Comparison of ENCODE assay signal across 8 mouse cellular contexts in genomic region chr10:68277671-68278151, GRCm38 (mm10). TPM values are rescaled to one million over a fixed set of nuclear protein-coding genes. Genes with fewer than 3 reads are reported as not detected.
DNase-seq lines count a peak whose midpoint lies in the region; ATAC-seq and TF ChIP-seq lines count a peak whose summit lies in the region.

No protein-coding gene starts in this region.

- no peaks in the 10 kb centered on the region for H3K79me2 ChIP-seq in heart, adult 2 months (replicated peaks; ENCODE audit: control insufficient read depth, insufficient read depth, low read length)

- no peak for TF ChIP-seq POLR2A in heart, adult 2 months (IDR thresholded peaks at IDR 0.05; ENCODE audit: insufficient read depth, low read depth, low read length)

- no peak for TF ChIP-seq CTCF in heart, adult 2 months (IDR thresholded peaks at IDR 0.05)

- H3K9me3 ChIP-seq in liver, embryonic 15.5 days (replicated peaks): no peaks in the 10 kb centered on the region

- no peak for TF ChIP-seq EP300 in heart, adult 2 months (IDR thresholded peaks at IDR 0.05; ENCODE audit: insufficient read depth, low read depth, low read length)

- peak overlapping the region; percentile 77 for H3K27ac ChIP-seq in heart, adult 2 months
- peak overlapping the region; percentile 67 for H3K27ac ChIP-seq in liver, embryonic 15.5 days (replicated peaks)

- H3K4me3 ChIP-seq in heart, adult 2 months: peak overlapping the region; percentile 64
- H3K4me3 ChIP-seq in liver, embryonic 15.5 days (replicated peaks): peak overlapping the region; percentile 60

- WGBS in heart, adult 2 months: 0% methylated on average over 15 of the region's 15 CpGs
- 0% methylated on average over 15 of the region's 15 CpGs for WGBS in liver, embryonic 15.5 days (ENCODE audit: insufficient replicate concordance)

- no peaks in the 10 kb centered on the region for H3K4me1 ChIP-seq in heart, adult 2 months (ENCODE audit: control insufficient read depth, insufficient read depth, low read length)
- H3K4me1 ChIP-seq in liver, embryonic 15.5 days (replicated peaks): peaks cover 22% of the 10 kb centered on the region; the same call in 1 of the 2 replicates

- peak; percentile 11 to 38 for DNase-seq in urinary bladder, adult 18-20 months (ENCODE audit: low spot score in 2 of 2)
- no peak for DNase-seq in urinary bladder, adult 2 months (ENCODE audit: low spot score)
- peak; percentile 70 to 71 for DNase-seq in heart, adult 2 months
- peak; percentile 58 for DNase-seq in kidney, adult 11 months
- DNase-seq in natural killer cell, adult 2 months (ENCODE audit: low spot score in 2 of 2): peak; percentile 55 to 56
- DNase-seq in thymus, postnatal 10 days (ENCODE audit: low spot score in 2 of 2): peak; percentile 17 to 29

- H3K9ac ChIP-seq in heart, adult 2 months (ENCODE audit: low read depth, low read length): peak overlapping the region; percentile 91
- peak overlapping the region; percentile 30; the same call in 1 of the 2 replicates for H3K9ac ChIP-seq in liver, embryonic 15.5 days

- peak overlapping the region; percentile 72 for H3K4me2 ChIP-seq in liver, embryonic 15.5 days

- H3K27me3 ChIP-seq in heart, adult 2 months (ENCODE audit: control insufficient read depth, insufficient read depth, low read length): no peaks in the 10 kb centered on the region
- H3K27me3 ChIP-seq in liver, embryonic 15.5 days: peaks cover 68% of the 10 kb centered on the region

- peak; percentile 36 for ATAC-seq in common myeloid progenitor, adult 5-6 weeks (replicated peaks; ENCODE audit: low read depth, poor library complexity, severe bottlenecking)
- ATAC-seq in liver, embryonic 15.5 days (ENCODE audit: insufficient read depth): no peak

- intact Hi-C loops in heart, adult 2 months (cut with DNase I): loop anchor here (2.0 to 5.0 kb wide), 3 partner anchors 75 to 110 kb away; no protein-coding TSS in a partner anchor

- no peaks in the 10 kb centered on the region for H3K36me3 ChIP-seq in heart, adult 2 months (ENCODE audit: control insufficient read depth, insufficient read depth, low read length)
- no peaks in the 10 kb centered on the region for H3K36me3 ChIP-seq in liver, embryonic 15.5 days (replicated peaks)

RNA-seq across cellular contexts. Expression of gene Arid5b, which starts 0.8 kb away (rescaled TPM):
- 15.8 and 19.7 TPM in 2 replicates for polyA plus RNA-seq in urinary bladder, adult 2 months (2012; rRNA removed)
- 6.8 and 7.0 TPM in 2 replicates for total RNA-seq in common myeloid progenitor, adult 5-6 weeks (2017)
- 10 to 100 TPM; 21.1 to 22.5 TPM for total RNA-seq in heart, adult 2 months (2021)
- 6.3 and 8.8 TPM in 2 replicates for polyA plus RNA-seq in heart, adult 2 months (2012; rRNA removed)
- 5.8 and 7.3 TPM in 2 replicates for polyA plus RNA-seq in liver, embryonic 15.5 days (2015; fragmentation: Nextera tagmentation; extraction: Ambion mirVana)
